Mouse (Mus musculus) small intestine, adult 10 weeks (tissue): ENCODE measurements around the gene Cwc25. TPM values are rescaled to one million over a fixed set of nuclear protein-coding genes. Genes with fewer than 3 reads are reported as not detected.

Experiments
- polyA plus RNA-seq: library from polyadenylated mRNA; stranded (reverse); fragments of 350-450 nt; fragmentation: Illumina TruSeq; extraction: RNeasy Lipid Tissue Mini Kit (QIAGEN cat#74804); gene quantifications from one replicate; pipeline ENCODE4 v1.2.3, GENCODE M21; 2014; ENCODE audit warnings: low replicate concordance

Cwc25 gene
- polyA plus RNA-seq: 11.0 TPM

GRCm38 (mm10) chr11:97766154-97766881, at the start of gene Cwc25:
Gene Cwc25, minus strand, starts transcription at chr11:97766556.

GRCm38 (mm10) chr11:97798782-97799145, 32.4 kb upstream of the Cwc25 start, which contains the start of gene Lasp1:
Gene Lasp1, plus strand, starts transcription at chr11:97799000.

GRCm38 (mm10) chr11:97781832-97782563, 15.6 kb upstream of the Cwc25 start, which contains the start of gene Rpl23:
Gene Rpl23, minus strand, starts transcription at chr11:97782437.

GRCm38 (mm10) chr11:97775808-97776496, 9.6 kb upstream of the Cwc25 start, which contains the start of gene 1700001P01Rik:
Gene 1700001P01Rik, minus strand, starts transcription at chr11:97775918.

GRCm38 (mm10) chr11:97744063-97744717, 22.2 kb downstream of the Cwc25 start, which contains the start of gene Pip4k2b:
Gene Pip4k2b, minus strand, starts transcription at chr11:97744704.

GRCm38 (mm10) chr11:97703039-97703826, 63.1 kb downstream of the Cwc25 start, which contains the start of gene Psmb3:
Gene Psmb3, plus strand, starts transcription at chr11:97703399.

GRCm38 (mm10) chr11:97700003-97700745, 66.2 kb downstream of the Cwc25 start, which contains the start of gene Pcgf2:
Gene Pcgf2, minus strand, starts transcription at chr11:97700497.

Other genes with a start within 250 kb of the Cwc25 start
- not detected for gene Srcin1, start 190.4 kb downstream of the Cwc25 start, polyA plus RNA-seq
- not detected for gene Epop, start 136.9 kb downstream of the Cwc25 start, polyA plus RNA-seq
- 3.7 TPM for gene Mllt6, start 103.1 kb downstream of the Cwc25 start, polyA plus RNA-seq
- gene Cisd3, start 80.7 kb downstream of the Cwc25 start, polyA plus RNA-seq: 16.7 TPM
- 1.9 TPM for gene Pcgf2, start 66.1 kb downstream of the Cwc25 start, polyA plus RNA-seq
- gene Psmb3, start 63.2 kb downstream of the Cwc25 start, polyA plus RNA-seq: 6.1 TPM
- gene Pip4k2b, start 21.9 kb downstream of the Cwc25 start, polyA plus RNA-seq: 2.8 TPM
- gene 1700001P01Rik, start 9.4 kb upstream of the Cwc25 start, polyA plus RNA-seq: not detected
- 1,379 TPM for gene Rpl23, start 15.9 kb upstream of the Cwc25 start, polyA plus RNA-seq
- 88.5 TPM for gene Lasp1, start 32.4 kb upstream of the Cwc25 start, polyA plus RNA-seq
- 1.7 TPM for gene B230217C12Rik, start 74.2 kb upstream of the Cwc25 start, polyA plus RNA-seq
- 1.5 TPM for gene Fbxo47, start 117.6 kb upstream of the Cwc25 start, polyA plus RNA-seq
- gene Plxdc1, start 219.9 kb upstream of the Cwc25 start, polyA plus RNA-seq: not detected
- not detected for gene Arl5c, start 229.6 kb upstream of the Cwc25 start, polyA plus RNA-seq